Mouse (Mus musculus) brain, embryonic 14.5 days (tissue): ENCODE measurements at regions not wholly inside any gene's neighbourhood (a gene's known extent, or its start where the extent isn't known, plus 50 kb on each side); places are given as distances from the start of the nearest gene placed in this dataset.
A peak's percentile ranks its signal among the peaks of the same experiment; 100 is the strongest.

Experiments used
- DNase-seq: peaks from one replicate; pipeline ENCODE4 v3.0.0-alpha.2; 2011; ENCODE audit warnings: low read depth
- CTCF ChIP-seq: fragments of 200-500 bp; IDR thresholded peaks from 2 replicates; pipeline ENCODE4 v1.5.1; 2012; ENCODE audit warnings: inconsistent platforms, mild to moderate bottlenecking, moderate library complexity, borderline replicate concordance; ENCODE audit not compliant: insufficient read depth, insufficient read length; ENCODE audit errors: extremely low read depth
- POLR2A ChIP-seq: fragments of 200-500 bp; IDR thresholded peaks from 2 replicates; pipeline ENCODE4 v1.6.1; 2012; ENCODE audit warnings: mild to moderate bottlenecking, inconsistent platforms, borderline replicate concordance; ENCODE audit not compliant: poor library complexity, insufficient read depth, insufficient read length, severe bottlenecking; ENCODE audit errors: extremely low read depth

DNA sequence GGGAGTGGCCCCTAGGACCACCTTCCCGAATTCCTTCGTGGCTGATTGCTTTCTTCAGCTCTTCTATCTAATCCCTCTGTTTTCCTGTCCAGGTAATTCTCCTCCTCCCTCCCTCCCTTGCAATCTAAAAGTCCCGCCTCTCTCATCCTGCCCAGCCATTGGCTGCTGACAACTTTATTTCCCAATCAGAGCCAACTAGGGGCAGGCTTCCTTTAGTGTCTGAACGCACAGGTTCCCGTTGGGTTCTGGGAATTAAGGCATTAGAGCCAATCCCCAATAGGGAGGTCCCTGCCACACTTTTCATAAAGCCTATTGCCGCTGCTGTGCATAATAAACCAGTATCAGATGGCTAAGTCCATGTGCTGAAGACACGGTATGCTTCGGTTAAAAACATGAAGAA, 78.5 kb upstream of the Runx3 start:
- TF ChIP-seq CTCF: no peak
- DNase-seq: no peak

DNA sequence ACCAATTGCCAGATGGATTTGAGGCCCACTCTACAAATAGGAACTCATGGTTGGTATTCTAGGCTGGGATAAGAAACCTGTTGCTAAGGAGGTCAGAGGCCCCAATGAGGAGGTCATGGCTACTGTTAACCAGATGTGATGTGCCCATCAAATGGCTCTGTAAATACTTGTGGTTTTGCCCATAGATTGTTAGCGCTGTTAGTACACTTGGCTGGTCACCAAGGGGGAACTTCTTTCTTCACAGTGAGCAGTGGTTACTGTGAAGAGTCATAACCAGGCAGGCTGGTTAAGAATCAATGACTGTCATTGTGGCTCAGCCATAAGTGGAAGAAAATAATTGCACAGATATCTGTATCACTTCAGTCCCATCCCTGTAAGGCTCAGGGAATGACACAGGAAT, 78.0 kb upstream of the Runx3 start:
- TF ChIP-seq POLR2A (no peak), CTCF (no peak)
- no peak for DNase-seq

DNA sequence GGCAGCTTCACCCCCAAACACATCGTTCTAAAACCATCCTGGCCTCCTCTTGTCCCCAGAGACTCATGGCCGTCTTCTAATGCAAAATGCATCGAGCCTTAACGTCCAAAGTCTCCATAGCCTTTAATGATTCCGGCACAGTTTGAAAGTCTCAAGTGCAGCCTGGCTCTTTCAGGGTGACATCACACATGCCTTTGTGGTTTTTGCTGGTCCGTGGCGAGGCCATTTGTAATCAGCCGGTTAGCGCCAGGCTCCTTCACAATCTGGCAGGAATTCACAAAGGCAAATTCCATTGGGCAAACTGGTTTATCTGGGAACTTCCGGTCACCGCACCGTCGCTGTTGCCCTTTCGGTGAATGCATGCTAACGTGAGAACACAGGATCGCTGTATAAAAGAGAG, 75.4 kb upstream of the Runx3 start:
- no peak for TF ChIP-seq POLR2A
- no peak for DNase-seq

DNA sequence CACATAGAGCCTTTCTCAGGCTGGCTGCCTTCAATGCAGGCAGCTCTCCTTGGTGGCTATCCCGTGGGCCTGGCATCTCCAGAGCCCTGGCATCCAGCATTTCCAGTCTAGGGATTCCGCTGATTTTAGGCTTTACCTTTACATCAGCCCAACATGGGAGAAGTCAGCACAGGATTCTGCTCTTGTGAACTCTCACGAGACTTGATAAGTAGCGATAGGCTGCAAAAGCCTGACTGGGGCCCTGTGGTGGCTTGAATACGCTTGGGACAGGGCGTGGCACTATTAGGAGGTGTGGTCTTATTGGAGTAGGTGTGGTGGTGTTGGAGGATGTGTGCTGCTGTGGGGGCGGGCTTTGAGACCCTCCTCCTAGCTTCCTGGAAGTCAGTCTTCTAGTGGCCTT, 73.8 kb upstream of the Runx3 start:
- no peak for TF ChIP-seq POLR2A
- no peak for TF ChIP-seq CTCF
- no peak for DNase-seq

DNA sequence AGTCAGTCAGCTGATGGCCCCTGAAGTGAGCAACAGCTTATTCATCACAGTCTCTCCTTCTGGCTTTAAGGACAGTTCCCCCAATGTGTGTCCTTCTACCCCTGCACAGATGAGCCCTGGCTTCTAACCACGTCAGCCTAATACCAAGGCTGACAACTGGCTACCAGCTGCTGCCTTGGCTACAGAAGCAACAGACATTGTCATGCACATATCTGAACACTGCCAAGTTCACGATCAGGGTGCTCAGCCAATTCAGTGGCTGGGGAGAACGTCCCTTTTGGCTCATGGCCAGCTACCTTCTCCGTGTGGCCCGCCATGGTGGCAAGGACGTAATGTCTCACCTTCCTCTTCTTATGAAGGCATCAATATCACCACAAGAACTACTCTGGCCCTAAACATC, 73.2 kb upstream of the Runx3 start:
- no peak for DNase-seq
- no peak for TF ChIP-seq CTCF
- no peak for TF ChIP-seq POLR2A

DNA sequence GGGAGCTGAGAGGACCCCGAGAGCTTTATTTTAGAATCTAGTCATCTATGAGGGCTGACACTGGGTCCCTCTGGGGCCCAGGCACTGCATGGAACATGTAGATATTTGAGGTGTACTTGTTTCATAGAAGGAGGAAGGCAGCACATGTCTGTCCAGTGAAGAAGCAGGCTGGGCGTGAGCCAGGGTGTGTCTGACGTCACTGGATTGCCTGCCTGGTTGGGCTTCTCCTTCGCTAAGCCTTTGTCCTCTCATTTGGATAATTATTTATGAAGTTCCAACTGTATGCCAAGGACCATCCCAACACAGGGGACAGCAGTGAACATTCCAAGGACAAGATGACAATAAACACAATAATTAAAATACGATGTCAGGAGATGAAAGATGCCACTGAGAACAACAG, 72.7 kb upstream of the Runx3 start:
- no peak for TF ChIP-seq POLR2A
- no peak for TF ChIP-seq CTCF
- DNase-seq: no peak

DNA sequence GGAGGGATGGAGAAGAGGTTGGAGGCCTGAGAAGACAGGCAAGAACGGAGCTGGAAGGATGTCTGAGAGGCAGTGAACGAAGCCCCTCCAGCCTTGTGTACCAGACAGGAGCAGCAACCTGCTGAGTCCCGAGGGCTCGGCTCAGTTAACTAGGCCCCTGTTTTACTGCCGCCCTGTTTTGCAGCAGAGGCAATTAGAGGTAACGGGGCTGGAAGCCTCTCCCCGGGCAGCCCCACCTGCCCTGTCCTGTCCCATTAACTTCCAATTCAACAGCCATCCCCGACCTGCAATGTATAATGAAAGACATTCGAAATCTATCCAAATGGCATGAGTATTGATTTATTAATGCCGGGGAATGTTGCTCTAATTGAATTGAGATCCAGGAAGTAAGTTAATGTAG, 70.5 kb upstream of the Runx3 start:
- TF ChIP-seq POLR2A (no peak), CTCF (no peak)
- peak; percentile 33 for DNase-seq

DNA sequence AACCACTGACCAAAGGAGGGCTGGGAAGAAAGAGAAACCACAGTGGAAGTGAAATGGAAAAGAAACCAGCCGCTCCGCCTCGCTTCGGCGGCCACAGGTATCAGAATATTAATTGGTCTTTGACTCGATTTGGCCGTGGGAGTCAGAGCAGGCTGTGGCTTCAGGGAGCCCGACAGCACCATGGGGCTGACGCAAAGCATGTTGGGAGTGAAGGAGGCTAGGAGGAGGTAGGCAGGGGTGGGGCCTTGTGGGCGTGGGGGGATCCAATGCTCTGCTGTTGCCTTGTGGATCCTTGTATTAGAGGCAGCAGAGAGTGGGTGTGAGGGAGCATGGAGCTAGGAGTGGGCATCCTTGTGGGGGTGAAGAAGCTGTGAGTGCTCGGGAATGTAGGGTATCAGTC, 69.0 kb upstream of the Runx3 start:
- DNase-seq: no peak
- TF ChIP-seq POLR2A (no peak), CTCF (no peak)

DNA sequence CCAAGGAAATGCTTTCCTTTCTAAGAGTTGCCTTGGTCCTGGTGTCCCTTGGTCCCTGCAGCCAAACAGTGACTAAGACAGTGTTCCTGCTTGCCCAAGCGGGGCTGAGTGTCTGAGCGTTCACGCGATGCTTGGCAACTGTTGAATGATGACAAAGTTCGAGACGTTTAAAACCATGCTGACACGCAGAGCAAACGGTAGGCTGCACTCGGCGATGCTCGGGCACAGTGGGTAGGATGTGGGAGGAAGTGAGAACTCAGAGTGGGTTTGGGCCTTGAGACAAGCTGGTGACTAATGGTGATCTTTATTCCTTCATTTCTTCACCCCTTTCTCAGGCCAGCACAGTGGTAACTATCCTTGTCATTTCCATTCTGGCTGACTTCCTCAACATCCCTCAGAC, 66.9 kb upstream of the Runx3 start:
- no peak for TF ChIP-seq POLR2A
- no peak for TF ChIP-seq CTCF
- no peak for DNase-seq

DNA sequence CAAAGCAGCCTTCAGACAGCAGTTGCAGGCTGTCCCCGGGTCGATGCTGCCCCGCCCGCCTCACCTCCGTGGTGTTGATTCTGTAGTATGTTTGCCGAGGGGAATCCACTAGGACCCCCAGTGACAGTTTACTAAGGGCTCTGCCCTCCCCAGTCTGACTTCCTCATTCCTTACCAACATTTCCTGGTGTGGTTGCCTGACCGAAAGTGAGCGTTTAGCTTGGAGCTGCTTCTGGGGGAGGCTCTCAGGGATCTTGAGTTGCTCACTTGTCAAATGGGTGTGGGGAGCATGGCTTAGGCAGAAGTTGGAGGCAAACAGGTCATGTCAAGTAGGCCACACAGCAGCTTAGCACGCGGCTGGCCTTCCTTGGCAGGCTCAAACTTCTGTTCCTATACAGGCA, 66.1 kb upstream of the Runx3 start:
- DNase-seq: no peak
- TF ChIP-seq CTCF (no peak), POLR2A (no peak)

DNA sequence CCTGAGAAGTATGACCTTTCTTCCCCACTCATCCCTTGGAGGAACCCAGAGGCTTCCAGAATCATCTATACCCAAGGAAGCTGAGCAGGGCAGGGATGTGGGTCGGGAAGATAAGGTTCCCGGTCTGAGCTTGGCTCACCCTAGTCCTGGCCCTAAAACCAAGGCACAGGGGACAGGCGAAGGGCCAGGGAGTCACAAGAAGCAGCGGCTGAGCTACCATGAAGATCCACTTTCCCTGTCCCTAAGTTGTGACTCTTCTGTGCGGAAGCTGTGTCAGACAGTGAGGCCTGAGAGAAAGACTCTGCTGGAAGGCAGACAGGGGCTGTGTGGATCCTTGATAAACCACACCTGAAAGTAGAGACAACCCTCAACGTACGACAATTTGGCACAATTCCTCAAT, 64.1 kb upstream of the Runx3 start:
- TF ChIP-seq POLR2A: no peak
- TF ChIP-seq CTCF: no peak
- no peak for DNase-seq

DNA sequence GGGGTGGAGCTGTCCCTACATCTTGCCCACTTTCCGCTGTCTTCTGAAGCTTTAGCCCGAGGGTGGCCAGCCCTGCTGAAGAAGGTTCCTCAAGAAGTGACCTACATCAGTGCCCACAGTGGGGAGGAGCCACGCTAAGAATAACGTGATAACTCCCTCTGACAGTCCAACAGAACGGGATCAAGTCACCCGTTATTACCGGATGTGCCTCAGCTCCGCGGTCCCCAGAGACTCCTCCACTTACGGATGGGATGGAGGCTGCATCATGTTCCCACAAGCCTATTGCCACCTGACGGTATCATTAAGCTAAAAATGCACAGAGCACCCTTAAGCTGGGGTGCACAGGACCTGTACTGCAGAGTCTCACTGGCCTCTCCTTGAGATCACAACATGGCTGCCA, 63.2 kb upstream of the Runx3 start:
- no peak for DNase-seq
- TF ChIP-seq POLR2A (no peak), CTCF (no peak)

DNA sequence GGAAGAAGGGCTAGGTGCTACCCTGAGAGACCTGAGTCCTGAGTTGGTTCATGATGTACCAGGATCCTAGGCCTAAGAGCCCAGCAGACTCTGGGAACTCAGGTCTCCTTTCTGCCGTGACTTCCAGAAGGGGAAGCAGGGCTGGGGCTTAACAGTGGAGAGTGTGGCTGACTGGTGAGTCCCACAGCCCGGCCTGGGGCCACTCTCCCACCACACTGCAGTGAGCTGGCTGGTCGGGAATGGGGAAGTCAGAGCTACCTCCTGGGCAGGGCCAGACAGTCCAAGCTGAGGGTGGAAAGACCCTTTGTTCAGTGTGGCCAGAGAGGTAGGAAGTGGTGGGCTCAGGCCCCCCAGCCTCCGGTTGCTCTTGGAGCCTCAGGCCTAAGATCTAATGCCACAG, 61.6 kb upstream of the Runx3 start:
- TF ChIP-seq POLR2A: no peak
- TF ChIP-seq CTCF: no peak
- no peak for DNase-seq

DNA sequence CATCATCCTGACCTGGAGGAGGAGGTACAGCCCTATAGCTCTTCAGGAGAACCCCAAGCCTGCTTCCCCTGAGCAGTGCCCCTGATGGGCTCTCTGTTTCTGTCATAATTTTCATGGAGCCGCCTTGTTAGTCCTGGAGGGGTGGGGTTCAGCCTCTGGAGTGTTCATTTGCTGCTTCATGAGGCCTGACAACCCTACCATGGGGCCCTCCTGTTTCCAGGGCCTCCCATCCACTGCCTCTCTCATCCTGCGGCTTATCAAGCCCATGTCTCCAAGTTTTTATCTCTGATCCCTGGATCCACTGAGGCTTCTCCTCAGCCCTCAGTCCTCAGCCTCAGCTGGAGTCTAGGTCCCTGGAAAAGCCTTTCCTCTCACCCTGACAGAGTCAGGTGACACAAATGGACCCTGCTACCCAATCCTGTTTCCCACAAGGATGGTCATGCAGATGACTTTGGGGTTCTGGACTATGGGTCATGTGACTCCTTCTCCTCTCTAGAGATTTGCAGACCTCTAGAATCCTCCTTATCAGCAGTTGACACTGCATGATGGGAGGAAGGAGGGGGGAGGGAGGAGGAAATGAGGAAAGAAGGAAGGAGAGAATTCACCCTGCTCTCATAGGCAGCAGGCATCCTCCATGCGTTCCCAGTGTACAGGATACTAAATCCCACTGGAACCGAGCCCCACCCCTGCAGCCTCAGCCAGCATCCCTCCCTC, 59.3 kb upstream of the Runx3 start:
- TF ChIP-seq CTCF: no peak
- TF ChIP-seq POLR2A: no peak
- DNase-seq: no peak
